ENCODE assay signal across 10 mouse cellular contexts in genomic region chr13:69991892-69992261, GRCm38 (mm10).
DNase-seq lines count a peak whose midpoint lies in the region; ATAC-seq lines count a peak whose summit lies in the region.
"Had no signal": no experiment of that assay in that cellular context is flagged by ENCODE, and none has a peak within 500 bp of the region (broad histone marks: within the 10 kb centered on the region; RNA-seq: fewer than 3 reads in every experiment).

No protein-coding gene starts in this region.

- H3K4me3 ChIP-seq in midbrain, embryonic 10.5 days = no peak overlapping the region
- H3K4me3 ChIP-seq in midbrain, embryonic 11.5 days (ENCODE audit: low read depth, low read length) = no peak overlapping the region
- H3K4me3 ChIP-seq in hindbrain, embryonic 12.5 days = no peak overlapping the region
- no peak overlapping the region for H3K4me3 ChIP-seq in limb, embryonic 13.5 days
- H3K4me3 ChIP-seq: liver, embryonic 13.5 days had no signal

- H3K27ac ChIP-seq in midbrain, embryonic 10.5 days (replicated peaks) = 0 out of 2 replicates have a peak overlapping the region, but pooled peaks have one; percentile 3
- no peak overlapping the region for H3K27ac ChIP-seq in midbrain, embryonic 11.5 days (ENCODE audit: low read depth, low read length)
- peak overlapping the region; percentile 3; the same call in 1 of the 2 replicates for H3K27ac ChIP-seq in hindbrain, embryonic 12.5 days
- no peak overlapping the region for H3K27ac ChIP-seq in limb, embryonic 13.5 days
- H3K27ac ChIP-seq: liver, embryonic 13.5 days; macrophage had no signal

- H3K4me1 ChIP-seq in midbrain, embryonic 10.5 days = peaks cover 13% of the 10 kb centered on the region
- peaks cover 7% of the 10 kb centered on the region for H3K4me1 ChIP-seq in midbrain, embryonic 11.5 days (ENCODE audit: control insufficient read depth, insufficient read depth, low read length)
- H3K4me1 ChIP-seq in hindbrain, embryonic 12.5 days = peaks cover 16% of the 10 kb centered on the region
- peaks cover 33% of the 10 kb centered on the region for H3K4me1 ChIP-seq in limb, embryonic 13.5 days
- H3K4me1 ChIP-seq: liver, embryonic 13.5 days had no signal

- no peak for ATAC-seq in midbrain, embryonic 11.5 days (ENCODE audit: low FRiP score)
- 0 out of 2 replicates have a peak, but pooled peaks have one; percentile 15 for ATAC-seq in hindbrain, embryonic 12.5 days (ENCODE audit: low FRiP score)
- ATAC-seq in limb, embryonic 13.5 days (ENCODE audit: low FRiP score, low read depth) = no peak

- intact Hi-C loops in heart, postnatal 25 days (cut with DNase I) = loop anchor here (1.0 to 2.0 kb wide), 2 partner anchors 252 to 301 kb away; no protein-coding TSS in a partner anchor

- H3K4me2 ChIP-seq in midbrain, embryonic 11.5 days = no peak overlapping the region
- peak overlapping the region; percentile 15; the same call in 1 of the 2 replicates for H3K4me2 ChIP-seq in hindbrain, embryonic 12.5 days (replicated peaks)
- H3K4me2 ChIP-seq in limb, embryonic 13.5 days (replicated peaks) = peak overlapping the region; percentile 38
- H3K4me2 ChIP-seq: liver, embryonic 13.5 days had no signal

- no peaks in the 10 kb centered on the region for H3K9me3 ChIP-seq in midbrain, embryonic 10.5 days (replicated peaks)
- H3K9me3 ChIP-seq in midbrain, embryonic 11.5 days (ENCODE audit: control insufficient read depth, low read length) = no peaks in the 10 kb centered on the region
- no peaks in the 10 kb centered on the region for H3K9me3 ChIP-seq in hindbrain, embryonic 12.5 days (replicated peaks)
- H3K9me3 ChIP-seq in limb, embryonic 13.5 days = no peaks in the 10 kb centered on the region
- H3K9me3 ChIP-seq: liver, embryonic 13.5 days had no signal

- no peaks in the 10 kb centered on the region; the same call in 1 of the 2 replicates for H3K27me3 ChIP-seq in midbrain, embryonic 10.5 days (ENCODE audit: low read depth, poor library complexity, severe bottlenecking)
- H3K27me3 ChIP-seq in midbrain, embryonic 11.5 days (ENCODE audit: control insufficient read depth, insufficient read depth, low read length) = no peaks in the 10 kb centered on the region
- H3K27me3 ChIP-seq in hindbrain, embryonic 12.5 days = no peaks in the 10 kb centered on the region
- peaks cover 5% of the 10 kb centered on the region; the same call in 1 of the 2 replicates for H3K27me3 ChIP-seq in limb, embryonic 13.5 days
- H3K27me3 ChIP-seq: CH12.LX; liver, embryonic 13.5 days had no signal

- no peak for DNase-seq in midbrain, embryonic 10.5 days (ENCODE audit: low spot score)
- DNase-seq in midbrain, embryonic 11.5 days (ENCODE audit: low spot score, missing footprints) = no peak
- peak; percentile 44 for DNase-seq in right cerebral cortex, postnatal 4 days
- DNase-seq in adrenal gland, adult 8-10 months = no peak
- no peak for DNase-seq in heart, postnatal 25 days (ENCODE audit: low spot score)
- DNase-seq: liver, embryonic 13.5 days had no signal

- WGBS in midbrain, embryonic 10.5 days = 59% methylated on average over 14 of the region's 14 CpGs
- 65% methylated on average over 14 of the region's 14 CpGs for WGBS in midbrain, embryonic 11.5 days
- 49% methylated on average over 14 of the region's 14 CpGs for WGBS in hindbrain, embryonic 12.5 days
- WGBS in limb, embryonic 13.5 days = 35% methylated on average over 14 of the region's 14 CpGs

- H3K9ac ChIP-seq in midbrain, embryonic 11.5 days (ENCODE audit: low read length) = no peak overlapping the region
- no peak overlapping the region for H3K9ac ChIP-seq in hindbrain, embryonic 12.5 days
- H3K9ac ChIP-seq in limb, embryonic 13.5 days = no peak overlapping the region
- H3K9ac ChIP-seq: liver, embryonic 13.5 days had no signal

- no peaks in the 10 kb centered on the region for H3K36me3 ChIP-seq in midbrain, embryonic 10.5 days
- no peaks in the 10 kb centered on the region for H3K36me3 ChIP-seq in midbrain, embryonic 11.5 days (ENCODE audit: control insufficient read depth, insufficient read depth, low read length)
- no peaks in the 10 kb centered on the region for H3K36me3 ChIP-seq in hindbrain, embryonic 12.5 days
- H3K36me3 ChIP-seq in limb, embryonic 13.5 days = no peaks in the 10 kb centered on the region
- H3K36me3 ChIP-seq: liver, embryonic 13.5 days had no signal

Comparison
In these comparisons a context has a peak if more than half of its experiments do, and no peak if none do; other contexts are left out.
1. H3K27ac ChIP-seq: peak in midbrain, embryonic 10.5 days (single experiment) and hindbrain, embryonic 12.5 days (single experiment); none in midbrain, embryonic 11.5 days (single experiment) and limb, embryonic 13.5 days (single experiment).